Mouse (Mus musculus) lung, embryonic 15.5 days (tissue): ENCODE data around the gene Cnnm2. TPM values are rescaled to one million over a fixed set of nuclear protein-coding genes. Genes with fewer than 3 reads are reported as not detected.

Experiments used
- ATAC-seq: fragments of 200-750 bp; cut with Nextera tagmentation; 2 replicates; pipeline ENCODE4 v1.8.0; 2017; ENCODE audit warnings: moderate number of reproducible peaks, borderline replicate concordance; ENCODE audit not compliant: low FRiP score, low TSS enrichment; ENCODE audit errors: extremely low read depth
- H3K27ac ChIP-seq: fragments of 300-500 bp; sonication (generic); 2 replicates; pipeline ENCODE4 v1.5.1; 2015; ENCODE audit warnings: moderate library complexity, mild to moderate bottlenecking, inconsistent platforms
- H3K27me3 ChIP-seq: fragments of 300-500 bp; sonication (generic); 2 replicates; pipeline ENCODE4 v1.6.1; 2015; ENCODE audit warnings: inconsistent platforms
- H3K36me3 ChIP-seq: fragments of 300-500 bp; sonication (generic); 2 replicates; pipeline ENCODE4 v1.6.1; 2015; ENCODE audit warnings: inconsistent platforms
- H3K4me1 ChIP-seq: fragments of 300-500 bp; sonication (generic); 2 replicates; pipeline ENCODE4 v1.6.1; 2015; ENCODE audit warnings: inconsistent platforms
- H3K4me2 ChIP-seq: fragments of 300-500 bp; sonication (generic); 2 replicates; pipeline ENCODE4 v1.6.1; 2015; ENCODE audit warnings: inconsistent platforms, mild to moderate bottlenecking, moderate library complexity
- H3K4me3 ChIP-seq: fragments of 300-500 bp; sonication (generic); 2 replicates; pipeline ENCODE4 v1.5.1; 2015; ENCODE audit warnings: mild to moderate bottlenecking, inconsistent platforms
- H3K9ac ChIP-seq: fragments of 300-500 bp; sonication (generic); 2 replicates; pipeline ENCODE4 v1.6.1; 2015; ENCODE audit warnings: inconsistent platforms
- H3K9me3 ChIP-seq: fragments of 300-500 bp; sonication (generic); 2 replicates; pipeline ENCODE4 v1.6.1; 2016; ENCODE audit warnings: inconsistent platforms
- WGBS: fragments of 180-500 bp; shearing (Covaris S2); methylation state at CpG from one replicate; pipeline ENCODE4 v1.1.7; 2015; 5-methylcytosine and 5-hydroxymethylcytosine counted together
- polyA plus RNA-seq: library from polyadenylated mRNA; unstranded; fragments of >200 nt; fragmentation: Nextera tagmentation; extraction: Ambion mirVana; gene quantifications from 2 replicates; pipeline ENCODE4 v1.2.1, GENCODE M21; 2015

Cnnm2 gene
- polyA plus RNA-seq, 1 experiment from 2014 or later: 3.3 TPM

DNA sequence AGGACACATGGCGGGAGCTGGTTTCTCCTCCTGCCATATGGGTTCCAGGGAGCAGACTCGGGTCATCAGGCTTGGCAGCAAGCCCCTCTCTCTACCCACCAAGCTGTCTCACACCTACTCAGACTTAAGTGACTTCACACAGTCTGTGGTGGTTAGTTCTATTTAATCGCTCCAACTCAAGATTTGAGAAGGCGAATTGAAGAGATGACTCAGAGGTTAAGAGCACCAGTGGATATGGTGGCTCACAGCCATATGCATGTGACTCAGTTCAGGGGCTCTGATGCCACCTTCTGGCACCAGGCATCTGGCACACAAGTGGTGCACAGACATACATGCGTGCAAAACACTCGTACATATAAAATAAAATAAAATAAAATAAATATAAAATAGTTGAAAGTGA is 43.4 kb downstream of the Cnnm2 start:
- H3K9me3 ChIP-seq: no peaks in the 10 kb centered on the region
- H3K9ac ChIP-seq: no peak overlapping the region
- no peaks in the 10 kb centered on the region for H3K27me3 ChIP-seq
- no peaks in the 10 kb centered on the region for H3K36me3 ChIP-seq
- ATAC-seq: no peak
- 0 out of 2 replicates have a peak overlapping the region, but pooled peaks have one; percentile 9 for H3K27ac ChIP-seq
- H3K4me2 ChIP-seq: no peak overlapping the region
- H3K4me1 ChIP-seq: peaks cover 10% of the 10 kb centered on the region
- H3K4me3 ChIP-seq: no peak overlapping the region
- WGBS: 72% methylated on average over 6 of the region's 6 CpGs

DNA sequence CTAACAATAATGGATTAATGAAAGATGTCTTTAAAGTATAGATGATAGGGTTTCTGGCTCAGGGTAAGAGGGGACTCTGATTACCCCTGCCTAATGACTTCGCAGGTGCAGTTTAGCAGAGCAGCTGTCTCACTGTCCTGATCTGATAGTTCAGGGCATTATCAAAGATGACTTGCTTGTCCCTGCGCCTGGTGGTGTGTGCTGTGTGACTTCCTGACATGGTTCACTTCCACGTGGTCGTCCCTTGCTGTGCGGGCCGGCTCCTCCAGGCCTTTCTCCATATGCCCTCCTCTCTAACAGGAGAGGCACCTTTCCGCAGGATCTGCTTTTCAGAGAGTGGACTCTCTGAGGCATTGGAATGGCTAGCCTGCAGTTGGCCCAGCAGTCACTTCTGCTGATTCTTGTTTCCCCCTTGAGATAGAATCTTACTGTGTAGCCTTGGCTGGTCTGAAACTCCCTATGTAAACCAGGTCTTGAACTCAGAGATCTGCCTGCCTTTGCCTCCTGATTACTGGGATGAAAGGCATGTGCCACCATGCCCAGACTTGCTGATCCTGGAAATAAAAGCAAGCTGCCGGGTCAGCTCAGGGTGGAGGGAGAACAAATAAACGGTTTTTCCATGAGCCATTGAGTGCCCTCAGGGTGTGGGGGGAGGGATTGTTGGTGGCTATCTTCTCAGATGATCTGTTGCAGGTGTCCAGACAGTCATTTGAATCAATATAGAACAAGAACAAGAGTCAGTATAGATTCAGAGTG is 44.7 kb downstream of the Cnnm2 start:
- Histone ChIP-seq H3K9ac (no peak overlapping the region), H3K27ac (no peak overlapping the region), H3K4me2 (no peak overlapping the region), H3K27me3 (no peaks in the 10 kb centered on the region), H3K4me1 (peaks cover 10% of the 10 kb centered on the region; the same call in 1 of the 2 replicates), H3K36me3 (no peaks in the 10 kb centered on the region), H3K9me3 (no peaks in the 10 kb centered on the region), H3K4me3 (no peak overlapping the region)
- no peak for ATAC-seq
- WGBS: 58% methylated on average over 9 of the region's 9 CpGs

DNA sequence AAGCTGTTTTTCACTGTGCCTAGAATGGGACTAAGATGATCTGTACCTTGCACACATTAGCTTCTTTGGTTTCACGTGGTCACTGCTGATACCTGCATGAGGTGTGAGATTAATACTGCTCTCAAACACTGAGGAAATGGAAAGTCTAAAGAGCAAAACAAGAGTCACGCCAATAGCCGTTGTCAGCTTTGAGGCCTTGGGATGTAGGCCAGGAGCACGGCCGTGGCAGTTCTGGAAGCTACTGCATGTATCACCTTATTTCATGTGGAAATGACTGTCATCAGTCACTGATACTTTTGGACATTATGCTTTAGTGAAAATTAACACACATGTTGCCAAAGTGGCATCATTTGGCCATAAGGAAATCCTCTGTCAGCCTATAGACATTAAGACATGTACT is 46.9 kb downstream of the Cnnm2 start:
- no peak for ATAC-seq
- Histone ChIP-seq H3K36me3 (no peaks in the 10 kb centered on the region), H3K9me3 (no peaks in the 10 kb centered on the region), H3K4me1 (0 out of 2 replicates have a peak, but pooled peaks cover 4% of the 10 kb centered on the region), H3K4me2 (no peak overlapping the region), H3K27ac (no peak overlapping the region), H3K9ac (no peak overlapping the region), H3K4me3 (no peak overlapping the region), H3K27me3 (no peaks in the 10 kb centered on the region)
- 89% methylated on average over 5 of the region's 5 CpGs for whole genome bisulfite sequencing

DNA sequence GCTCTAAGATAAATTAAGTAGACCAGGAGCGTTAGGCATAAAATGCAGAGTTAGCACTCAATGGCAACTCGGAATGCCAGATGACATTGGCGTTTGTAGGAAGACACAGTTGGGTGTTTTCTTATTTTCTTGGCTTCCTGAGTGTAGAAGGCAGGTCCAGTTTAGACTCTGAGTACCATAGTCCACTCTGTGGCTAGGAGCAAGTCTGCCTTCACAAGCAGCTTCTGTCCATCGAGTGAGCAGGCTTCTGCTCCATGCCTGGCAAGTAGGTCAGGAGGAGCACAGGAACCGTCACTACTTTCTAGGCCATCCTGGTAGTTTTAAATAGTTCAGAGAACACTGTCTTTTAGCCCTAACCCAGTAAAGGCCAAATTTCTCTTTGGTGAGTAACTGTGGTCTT is 47.6 kb downstream of the Cnnm2 start:
- ATAC-seq: no peak
- Histone ChIP-seq H3K9ac (no peak overlapping the region), H3K36me3 (no peaks in the 10 kb centered on the region), H3K4me2 (no peak overlapping the region), H3K4me1 (0 out of 2 replicates have a peak, but pooled peaks cover 4% of the 10 kb centered on the region), H3K9me3 (no peaks in the 10 kb centered on the region), H3K4me3 (no peak overlapping the region), H3K27me3 (no peaks in the 10 kb centered on the region), H3K27ac (no peak overlapping the region)
- WGBS: 84% methylated on average over 5 of the region's 5 CpGs

DNA sequence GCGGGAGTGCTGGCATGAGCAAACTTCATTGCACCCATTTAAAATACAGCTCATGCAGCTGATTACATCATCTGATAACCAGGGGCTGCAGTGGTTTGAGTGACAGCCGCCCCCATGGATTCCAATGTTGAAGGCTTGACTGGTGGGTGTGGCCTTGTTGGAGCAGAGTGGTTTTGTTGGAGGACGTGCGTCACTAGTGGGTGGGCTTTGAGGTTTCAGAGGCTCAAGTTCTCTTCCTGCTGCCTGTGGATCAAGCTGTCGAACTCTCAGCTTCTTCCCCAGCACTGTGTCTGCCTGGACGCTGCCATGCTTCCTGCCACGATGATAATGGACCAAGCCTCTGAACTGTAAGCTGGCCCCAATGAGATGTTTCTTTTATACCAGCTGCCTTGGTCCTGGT is 57.9 kb downstream of the Cnnm2 start:
- WGBS: 49% methylated on average over 7 of the region's 7 CpGs
- H3K4me1 ChIP-seq: no peaks in the 10 kb centered on the region
- H3K36me3 ChIP-seq: no peaks in the 10 kb centered on the region
- ATAC-seq: no peak
- H3K27me3 ChIP-seq: no peaks in the 10 kb centered on the region
- H3K9me3 ChIP-seq: no peaks in the 10 kb centered on the region
- H3K27ac ChIP-seq: no peak overlapping the region
- H3K9ac ChIP-seq: no peak overlapping the region
- H3K4me3 ChIP-seq: no peak overlapping the region
- H3K4me2 ChIP-seq: no peak overlapping the region

DNA sequence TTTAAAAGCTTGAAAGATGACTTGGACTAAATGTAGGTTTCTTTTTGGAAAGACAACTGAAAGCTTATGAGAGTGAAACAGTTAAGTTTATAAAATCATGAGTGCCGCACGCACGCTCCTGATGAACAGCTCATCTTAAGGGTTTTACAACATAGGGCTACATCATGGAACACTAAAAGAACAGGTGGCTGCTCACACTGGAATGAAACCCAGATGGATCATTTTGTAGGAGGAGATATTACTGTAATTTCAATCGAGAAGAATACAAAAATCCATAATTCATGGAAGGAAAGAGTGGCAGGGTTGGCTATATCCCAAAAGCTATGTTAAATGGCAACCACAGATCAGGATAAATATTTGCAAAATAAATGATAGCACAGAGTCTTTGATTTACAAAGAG is 61.1 kb downstream of the Cnnm2 start:
- Histone ChIP-seq H3K9ac (no peak overlapping the region), H3K27me3 (no peaks in the 10 kb centered on the region), H3K4me1 (no peaks in the 10 kb centered on the region), H3K27ac (no peak overlapping the region), H3K36me3 (no peaks in the 10 kb centered on the region), H3K4me2 (no peak overlapping the region), H3K9me3 (no peaks in the 10 kb centered on the region), H3K4me3 (no peak overlapping the region)
- 72% methylated on average over 4 of the region's 4 CpGs for WGBS
- no peak for ATAC-seq

DNA sequence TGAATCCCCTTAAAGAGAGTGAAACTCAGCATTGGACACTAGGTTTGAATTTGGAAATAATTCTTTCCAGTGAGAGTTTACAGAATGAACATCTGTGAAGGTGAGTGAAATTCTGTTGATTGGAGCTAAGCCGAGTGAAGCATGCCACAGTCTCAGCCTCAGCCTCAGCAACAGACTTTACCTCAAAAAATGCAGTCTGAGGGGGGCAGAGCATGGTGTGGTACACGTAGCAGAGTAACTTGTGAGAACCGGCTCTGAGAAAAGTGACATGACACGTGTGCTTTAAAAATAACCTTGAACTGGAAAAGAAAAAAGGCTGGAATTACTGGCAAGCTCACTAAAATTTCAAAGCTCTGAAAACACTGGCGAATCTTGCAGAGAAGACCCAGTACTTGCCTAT is 62.4 kb downstream of the Cnnm2 start:
- Histone ChIP-seq H3K9ac (no peak overlapping the region), H3K4me2 (no peak overlapping the region), H3K27ac (no peak overlapping the region), H3K9me3 (no peaks in the 10 kb centered on the region), H3K27me3 (no peaks in the 10 kb centered on the region), H3K4me3 (no peak overlapping the region), H3K4me1 (no peaks in the 10 kb centered on the region), H3K36me3 (no peaks in the 10 kb centered on the region)
- 62% methylated on average over 5 of the region's 5 CpGs for WGBS
- ATAC-seq: no peak

DNA sequence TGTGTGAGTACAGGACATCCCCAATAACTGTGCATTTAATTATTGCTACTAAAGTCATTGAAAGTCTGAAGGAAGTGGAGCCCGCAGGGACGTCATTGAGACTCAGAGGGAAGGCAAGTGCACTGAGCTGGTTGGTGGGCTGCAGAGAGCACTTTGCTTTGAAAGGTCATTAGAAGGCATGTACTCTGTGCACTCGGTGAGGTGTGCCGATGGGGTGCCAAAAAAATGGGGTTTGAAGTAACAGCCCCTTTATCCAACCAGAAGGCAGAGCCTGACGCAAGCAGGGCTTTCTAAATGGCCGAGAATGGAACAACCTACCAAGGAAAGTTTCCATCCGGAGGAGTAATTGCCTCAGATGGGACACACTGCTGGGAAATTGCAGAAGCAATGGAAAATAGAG is 63.5 kb downstream of the Cnnm2 start:
- Histone ChIP-seq H3K4me3 (no peak overlapping the region), H3K27me3 (no peaks in the 10 kb centered on the region), H3K9ac (no peak overlapping the region), H3K27ac (no peak overlapping the region), H3K4me2 (no peak overlapping the region), H3K36me3 (no peaks in the 10 kb centered on the region), H3K4me1 (no peaks in the 10 kb centered on the region), H3K9me3 (no peaks in the 10 kb centered on the region)
- ATAC-seq: no peak
- 78% methylated on average over 7 of the region's 7 CpGs for WGBS

DNA sequence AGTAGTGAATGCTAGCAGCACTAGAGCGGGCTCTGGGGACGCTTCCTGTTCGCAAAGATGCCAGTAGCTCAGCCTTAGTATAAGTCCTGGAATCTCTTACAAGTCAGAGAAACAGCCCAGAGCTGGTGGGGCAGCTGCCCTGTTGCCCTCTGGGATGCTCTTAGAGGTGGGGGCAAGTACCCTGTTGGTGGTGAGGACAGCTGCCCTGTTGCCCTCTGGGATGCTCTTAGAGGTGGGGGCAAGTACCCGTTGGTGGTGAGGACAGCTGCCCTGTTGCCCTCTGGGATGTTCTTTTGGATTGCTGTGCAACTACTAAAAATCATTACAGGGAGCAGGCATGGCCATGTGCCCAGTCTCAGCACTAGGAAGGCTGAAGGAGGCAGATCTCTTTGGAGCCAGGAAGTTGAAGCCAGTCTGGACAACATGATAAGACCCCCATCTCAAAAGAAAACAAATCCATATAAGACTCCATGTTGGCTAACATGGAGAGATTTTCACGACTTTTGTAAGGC is 66.3 kb downstream of the Cnnm2 start:
- 79% methylated on average over 5 of the region's 5 CpGs for WGBS
- Histone ChIP-seq H3K4me2 (no peak overlapping the region), H3K27ac (no peak overlapping the region), H3K27me3 (no peaks in the 10 kb centered on the region), H3K4me1 (no peaks in the 10 kb centered on the region), H3K36me3 (no peaks in the 10 kb centered on the region), H3K4me3 (no peak overlapping the region), H3K9me3 (no peaks in the 10 kb centered on the region), H3K9ac (no peak overlapping the region)
- no peak for ATAC-seq

DNA sequence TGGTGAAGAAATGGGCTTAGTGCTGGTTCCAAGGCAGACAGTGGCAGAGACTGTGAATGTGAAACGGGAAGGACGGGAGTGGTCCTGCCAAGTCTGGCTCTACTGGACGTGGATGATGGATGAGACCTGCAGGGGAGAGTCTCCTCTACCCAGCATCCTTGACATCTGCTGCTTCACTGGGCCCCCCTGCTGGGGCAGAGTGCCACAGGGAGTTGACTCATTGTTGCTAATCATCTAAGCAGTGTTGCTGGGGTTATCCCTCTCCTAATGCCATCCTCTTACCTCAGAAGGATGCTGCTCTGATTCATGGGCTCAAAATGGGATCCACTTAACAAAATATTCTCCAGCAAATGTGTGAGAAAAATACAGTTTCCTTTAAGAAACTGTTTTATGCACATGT is 67.6 kb downstream of the Cnnm2 start:
- no peak for ATAC-seq
- Histone ChIP-seq H3K27ac (no peak overlapping the region), H3K4me3 (no peak overlapping the region), H3K4me1 (no peaks in the 10 kb centered on the region), H3K9ac (no peak overlapping the region), H3K9me3 (no peaks in the 10 kb centered on the region), H3K4me2 (no peak overlapping the region), H3K36me3 (no peaks in the 10 kb centered on the region), H3K27me3 (no peaks in the 10 kb centered on the region)
- 14% methylated on average over 3 of the region's 3 CpGs for WGBS

DNA sequence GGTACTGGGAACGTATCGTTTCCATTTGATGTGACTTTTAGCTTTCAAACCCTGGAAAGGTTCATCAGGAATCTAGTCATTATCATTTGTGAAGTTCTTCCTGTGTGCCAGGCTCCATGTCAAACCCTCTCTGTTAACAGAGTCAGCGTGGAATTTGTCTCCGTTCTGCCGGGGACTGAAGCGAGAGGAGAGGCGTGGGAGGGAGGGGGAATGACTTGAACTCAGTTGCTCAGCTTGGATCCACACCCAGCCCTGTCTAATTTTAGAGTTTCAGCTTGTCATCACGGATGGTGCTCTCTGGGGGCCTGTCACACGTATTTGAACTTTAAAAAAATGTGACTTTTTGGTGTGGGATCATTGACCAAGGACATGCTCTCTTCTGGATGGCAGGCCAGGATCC is 70.0 kb downstream of the Cnnm2 start:
- Histone ChIP-seq H3K27me3 (no peaks in the 10 kb centered on the region), H3K4me2 (no peak overlapping the region), H3K27ac (no peak overlapping the region), H3K9me3 (no peaks in the 10 kb centered on the region), H3K4me1 (no peaks in the 10 kb centered on the region), H3K9ac (no peak overlapping the region), H3K4me3 (no peak overlapping the region), H3K36me3 (no peaks in the 10 kb centered on the region)
- no peak for ATAC-seq
- WGBS: 40% methylated on average over 9 of the region's 9 CpGs

DNA sequence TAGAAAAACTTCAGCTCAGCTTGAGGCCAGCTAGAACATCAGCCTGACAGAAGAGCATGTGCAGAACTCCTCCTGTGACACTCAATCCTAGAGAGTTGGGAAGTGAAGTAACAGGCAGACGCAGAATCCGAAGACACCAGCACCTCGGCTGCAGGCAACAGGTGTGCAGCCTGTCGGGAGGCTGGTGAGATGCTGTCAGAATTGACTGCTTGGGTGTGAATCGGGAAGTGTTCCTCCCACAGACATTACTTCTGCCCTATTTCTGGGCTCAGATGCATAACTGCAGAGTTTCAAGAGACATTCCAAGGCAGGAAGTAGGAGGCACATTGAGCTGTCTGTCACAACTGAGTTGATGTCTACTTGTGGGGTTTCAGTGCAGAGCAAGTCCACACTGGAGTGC is 72.9 kb downstream of the Cnnm2 start:
- Histone ChIP-seq H3K4me2 (no peak overlapping the region), H3K36me3 (no peaks in the 10 kb centered on the region), H3K9ac (no peak overlapping the region), H3K27ac (no peak overlapping the region), H3K4me1 (no peaks in the 10 kb centered on the region), H3K9me3 (no peaks in the 10 kb centered on the region), H3K4me3 (no peak overlapping the region), H3K27me3 (no peaks in the 10 kb centered on the region)
- WGBS: 75% methylated on average over 5 of the region's 5 CpGs
- ATAC-seq: no peak
